Mouse (Mus musculus): ENCODE measurements around the gene Mepce. TPM values are rescaled to one million over a fixed set of nuclear protein-coding genes. Genes with fewer than 3 reads are reported as not detected.

Mepce gene
- total and polyA plus RNA-seq, 3 experiments, result 58.7 to 74.2 TPM; not detected in 1

GRCm38 (mm10) chr5:137779053-137779933, 8.2 kb downstream of the Mepce start:
- Histone ChIP-seq H3K79me2 (ENCODE audit: control insufficient read depth, insufficient read depth, low read length, poor library complexity) (peaks cover 27% of the 10 kb centered on the region), H3K9ac (ENCODE audit: control insufficient read depth, low read depth, low read length, poor library complexity, severe bottlenecking) (peak overlapping the region; percentile 91), H3K9me3 (replicated peaks; ENCODE audit: insufficient read depth, low read length) (no peaks in the 10 kb centered on the region), H3K27ac (ENCODE audit: control insufficient read depth, low read depth, low read length) (peak overlapping the region; percentile 78), H3K36me3 (ENCODE audit: control insufficient read depth in 1 of 2, insufficient read depth in 2 of 2, low read length in 2 of 2) (peaks cover 3 to 21% of the 10 kb centered on the region in 2 experiments), H3K27me3 (ENCODE audit: control insufficient read depth in 1 of 2, insufficient read depth in 2 of 2, low read length in 2 of 2) (no peaks in the 10 kb centered on the region), H3K4me3 (ENCODE audit: control insufficient read depth in 1 of 2, insufficient read depth in 1 of 2, low read depth in 2 of 2, low read length in 2 of 2) (peak overlapping the region; percentile 90 to 94), H3K4me1 (ENCODE audit: control insufficient read depth in 1 of 2, insufficient read depth in 2 of 2, low read length in 2 of 2) (peaks cover 7 to 23% of the 10 kb centered on the region in 2 experiments; a peak in 3 of 4 replicates)
- TF ChIP-seq ZMIZ1 (IDR thresholded peaks at IDR 0.05; ENCODE audit: low read depth, low read length) (peak; percentile 40; the same call in 1 of the 2 replicates), TAL1 (IDR thresholded peaks at IDR 0.05; ENCODE audit: low read length) (no peak)
- peak; percentile 63 for DNase-seq (ENCODE audit: low read depth, low spot score)

- H3K9ac ChIP-seq (ENCODE audit: control insufficient read depth, low read depth, low read length, poor library complexity, severe bottlenecking), result peak within 1 kb of the TSS; percentile 91
- no peaks in the 10 kb centered on the region for H3K27me3 ChIP-seq (ENCODE audit: control insufficient read depth in 1 of 2, insufficient read depth in 2 of 2, low read length in 2 of 2)
- peak within 1 kb of the TSS; percentile 90 to 94 for H3K4me3 ChIP-seq (ENCODE audit: control insufficient read depth in 1 of 2, insufficient read depth in 1 of 2, low read depth in 2 of 2, low read length in 2 of 2)
- peaks cover 21% of the 10 kb centered on the region for H3K79me2 ChIP-seq (ENCODE audit: control insufficient read depth, insufficient read depth, low read length, poor library complexity)
- DNase-seq (ENCODE audit: low read depth, low spot score), result peak; percentile 97
- peaks cover 3 to 14% of the 10 kb centered on the region in 2 experiments for H3K36me3 ChIP-seq (ENCODE audit: control insufficient read depth in 1 of 2, insufficient read depth in 2 of 2, low read length in 2 of 2)
- H3K4me1 ChIP-seq (ENCODE audit: control insufficient read depth in 1 of 2, insufficient read depth in 2 of 2, low read length in 2 of 2), result peaks cover 8 to 17% of the 10 kb centered on the region in 2 experiments
- H3K9me3 ChIP-seq (replicated peaks; ENCODE audit: insufficient read depth, low read length), result no peaks in the 10 kb centered on the region
- H3K27ac ChIP-seq (ENCODE audit: control insufficient read depth, low read depth, low read length), result peak within 1 kb of the TSS; percentile 78
- TF ChIP-seq MYC (IDR thresholded peaks at IDR 0.05; ENCODE audit: low read depth, low read length), result no peak
- TF ChIP-seq CHD2 (IDR thresholded peaks at IDR 0.05; ENCODE audit: low read length), result peak; percentile 59
- TF ChIP-seq ZKSCAN1 (IDR thresholded peaks at IDR 0.05; ENCODE audit: low read depth, low read length), result no peak
- no peak; the same call in 1 of the 2 replicates for TF ChIP-seq MAZ (IDR thresholded peaks at IDR 0.05; ENCODE audit: low read depth, low read length)
- TF ChIP-seq NELFE (IDR thresholded peaks at IDR 0.05; ENCODE audit: low read depth, low read length), result peak; percentile 72; the same call in 1 of the 2 replicates
- no peak for TF ChIP-seq GABPA (IDR thresholded peaks at IDR 0.05; ENCODE audit: low read depth, low read length)
- TF ChIP-seq TCF12 (IDR thresholded peaks at IDR 0.05; ENCODE audit: low read depth, low read length), result peak; percentile 50
- no peak for TF ChIP-seq USF2 (IDR thresholded peaks at IDR 0.05; ENCODE audit: borderline replicate concordance in 1 of 2, insufficient read depth in 1 of 2, low read depth in 1 of 2, low read length in 2 of 2)
- peak; percentile 20; the same call in 1 of the 2 replicates for TF ChIP-seq MXI1 (IDR thresholded peaks at IDR 0.05; ENCODE audit: low read depth, low read length)
- TF ChIP-seq ETS1 (IDR thresholded peaks at IDR 0.05; ENCODE audit: low read depth, low read length), result no peak
- TF ChIP-seq KAT2A (conservative IDR thresholded peaks at IDR 0.05; ENCODE audit: low read depth, low read length), result peak; percentile 78
- peak; percentile 50; the same call in 1 of the 2 replicates for TF ChIP-seq RCOR1 (IDR thresholded peaks at IDR 0.05; ENCODE audit: low read depth, low read length)
- no peak for TF ChIP-seq RAD21 (IDR thresholded peaks at IDR 0.05; ENCODE audit: low read depth, low read length)
- TF ChIP-seq NRF1 (IDR thresholded peaks at IDR 0.05; ENCODE audit: insufficient read depth, low read depth, low read length, poor library complexity, severe bottlenecking), result peak; percentile 40; the same call in 1 of the 2 replicates
- TF ChIP-seq HCFC1 (IDR thresholded peaks at IDR 0.05; ENCODE audit: low read depth, low read length), result peak; percentile 97
- TF ChIP-seq ELF1 (IDR thresholded peaks at IDR 0.05; ENCODE audit: low read depth, low read length), result peak; percentile 100
- TF ChIP-seq MEF2A (IDR thresholded peaks at IDR 0.05; ENCODE audit: extremely low read depth, insufficient replicate concordance, low read depth, low read length, poor library complexity, severe bottlenecking), result no peak
- TF ChIP-seq MYB (IDR thresholded peaks at IDR 0.05; ENCODE audit: low read depth, low read length), result 0 out of 2 replicates have a peak, but pooled peaks have one; percentile 62
- peak; percentile 50 to 72; a peak in 2 of 4 replicates for TF ChIP-seq POLR2A (IDR thresholded peaks at IDR 0.05; ENCODE audit: control insufficient read depth in 1 of 2, insufficient read depth in 1 of 2, low read depth in 1 of 2, low read length in 2 of 2, poor library complexity in 1 of 2)
- TF ChIP-seq SMC3 (IDR thresholded peaks at IDR 0.05; ENCODE audit: low read depth, low read length), result no peak
- no peak for TF ChIP-seq EP300 (IDR thresholded peaks at IDR 0.05; ENCODE audit: low read depth in 1 of 2, low read length in 2 of 2)
- peak; percentile 89 for TF ChIP-seq SIN3A (IDR thresholded peaks at IDR 0.05; ENCODE audit: low read length)
- TF ChIP-seq TAL1 (IDR thresholded peaks at IDR 0.05; ENCODE audit: low read length), result no peak
- TF ChIP-seq TBP (IDR thresholded peaks at IDR 0.05; ENCODE audit: low read depth, low read length), result peak; percentile 63
- 0 out of 2 replicates have a peak, but pooled peaks have one; percentile 7 for TF ChIP-seq GATA1 (IDR thresholded peaks at IDR 0.05; ENCODE audit: low read depth, low read length)
- TF ChIP-seq BHLHE40 (IDR thresholded peaks at IDR 0.05; ENCODE audit: borderline replicate concordance, low read depth, low read length), result no peak
- TF ChIP-seq POLR2AphosphoS5 (IDR thresholded peaks at IDR 0.05; ENCODE audit: borderline replicate concordance, low read depth, low read length), result no peak
Measured at GRCm38 (mm10) chr5:137778635-137779034, 8.8 kb downstream of the Mepce start, which contains the start of gene Ppp1r35. Gene Ppp1r35, plus strand, starts transcription at chr5:137778849.

All from MEL (cell line).